Mouse (Mus musculus) MEL (cell line): ENCODE data around the gene Tssk2. TPM values are rescaled to one million over a fixed set of nuclear protein-coding genes. Genes with fewer than 3 reads are reported as not detected.

Experiments
- DNase-seq: peaks from one replicate; pipeline ENCODE4 v3.0.0; 2011; ENCODE audit warnings: low read depth, low spot score
- H3K27ac ChIP-seq: 2 replicates; pipeline ENCODE4 v1.5.1; 2012; ENCODE audit warnings: low read depth, mild to moderate bottlenecking, control low read depth, low read length, moderate library complexity; ENCODE audit not compliant: control insufficient read depth
- H3K27me3 ChIP-seq, 2 experiments: fragments of 150-350 bp in 1 of 2; sonication (generic) in 1 of 2; 2 replicates each; pipeline ENCODE4 v1.6.1; 2012; ENCODE audit warnings: low read length in 2 of 2, mild to moderate bottlenecking in 2 of 2, improper control_type of control experiment in 1 of 2, moderate library complexity in 1 of 2; ENCODE audit not compliant: insufficient read depth in 2 of 2, control insufficient read depth in 1 of 2
- H3K36me3 ChIP-seq, 2 experiments: 2 replicates each; pipeline ENCODE4 v1.6.1; 2012 to 2014; ENCODE audit warnings: low read length in 2 of 2, improper control_type of control experiment in 1 of 2, inconsistent platforms in 1 of 2, mild to moderate bottlenecking in 1 of 2; ENCODE audit not compliant: insufficient read depth in 2 of 2, control insufficient read depth in 1 of 2
- H3K4me1 ChIP-seq, 2 experiments: fragments of 150-350 bp in 1 of 2; sonication (generic) in 1 of 2; 2 replicates each; pipeline ENCODE4 v1.6.1; 2012; ENCODE audit warnings: low read length in 2 of 2, improper control_type of control experiment in 1 of 2, mild to moderate bottlenecking in 1 of 2; ENCODE audit not compliant: insufficient read depth in 2 of 2, control insufficient read depth in 1 of 2
- H3K4me3 ChIP-seq, 2 experiments: fragments of 150-350 bp in 1 of 2; sonication (generic) in 1 of 2; 2 replicates each; pipeline ENCODE4 v1.5.1; 2012; ENCODE audit warnings: low read depth in 2 of 2, low read length in 2 of 2, mild to moderate bottlenecking in 2 of 2, moderate library complexity in 2 of 2, control low read depth in 1 of 2, improper control_type of control experiment in 1 of 2; ENCODE audit not compliant: control insufficient read depth in 1 of 2, insufficient read depth in 1 of 2
- H3K79me2 ChIP-seq: 2 replicates; pipeline ENCODE4 v1.6.1; 2012; ENCODE audit warnings: mild to moderate bottlenecking, low read length, moderate library complexity; ENCODE audit not compliant: control insufficient read depth, poor library complexity, insufficient read depth
- H3K9ac ChIP-seq: 2 replicates; pipeline ENCODE4 v1.6.1; 2012; ENCODE audit warnings: low read depth, mild to moderate bottlenecking, control low read depth, low read length, moderate library complexity; ENCODE audit not compliant: control insufficient read depth, poor library complexity, severe bottlenecking
- H3K9me3 ChIP-seq: fragments of 150-350 bp; sonication (generic); replicated peaks from 2 replicates; pipeline ENCODE4 v1.6.1; 2012; ENCODE audit warnings: mild to moderate bottlenecking, low read length, improper control_type of control experiment, moderate library complexity; ENCODE audit not compliant: insufficient read depth
- EP300 ChIP-seq, 2 experiments: IDR thresholded peaks; 2 replicates each; pipeline ENCODE4 v1.6.1; 2011; ENCODE audit warnings: improper control_type of control experiment in 2 of 2, low read length in 2 of 2, low read depth in 1 of 2, mild to moderate bottlenecking in 1 of 2
- ETS1 ChIP-seq: IDR thresholded peaks from 2 replicates; pipeline ENCODE4 v1.6.1; 2012; ENCODE audit warnings: low read depth, mild to moderate bottlenecking, inconsistent platforms, low read length, improper control_type of control experiment, moderate library complexity
- GABPA ChIP-seq: IDR thresholded peaks from 2 replicates; pipeline ENCODE4 v1.6.1; 2012; ENCODE audit warnings: low read depth, mild to moderate bottlenecking, inconsistent platforms, low read length, improper control_type of control experiment, moderate library complexity
- GATA1 ChIP-seq: IDR thresholded peaks from 2 replicates; pipeline ENCODE4 v1.6.1; 2011; ENCODE audit warnings: low read depth, low read length, improper control_type of control experiment
- KAT2A ChIP-seq: conservative IDR thresholded peaks from 2 replicates; pipeline ENCODE4 v1.6.1; 2012; ENCODE audit warnings: low read depth, low read length, improper control_type of control experiment, inconsistent platforms
- MAFK ChIP-seq: IDR thresholded peaks from 2 replicates; pipeline ENCODE4 v1.6.1; 2011; ENCODE audit warnings: low read depth, mild to moderate bottlenecking, low read length, improper control_type of control experiment, borderline replicate concordance
- MAX ChIP-seq: IDR thresholded peaks from 2 replicates; pipeline ENCODE4 v1.6.1; 2011; ENCODE audit warnings: low read length, improper control_type of control experiment
- MYB ChIP-seq: IDR thresholded peaks from 2 replicates; pipeline ENCODE4 v1.6.1; 2011; ENCODE audit warnings: mild to moderate bottlenecking, low read depth, low read length, improper control_type of control experiment
- NELFE ChIP-seq: IDR thresholded peaks from 2 replicates; pipeline ENCODE4 v1.6.1; 2011; ENCODE audit warnings: low read depth, low read length, improper control_type of control experiment
- POLR2AphosphoS5 ChIP-seq: IDR thresholded peaks from 2 replicates; pipeline ENCODE4 v1.6.1; 2012; ENCODE audit warnings: low read depth, borderline replicate concordance, mild to moderate bottlenecking, inconsistent platforms, low read length, moderate library complexity, mixed read lengths
- RAD21 ChIP-seq: IDR thresholded peaks from 2 replicates; pipeline ENCODE4 v1.6.1; 2011; ENCODE audit warnings: mild to moderate bottlenecking, low read depth, low read length, improper control_type of control experiment
- RCOR1 ChIP-seq: IDR thresholded peaks from 2 replicates; pipeline ENCODE4 v1.6.1; 2012; ENCODE audit warnings: low read depth, mild to moderate bottlenecking, inconsistent platforms, low read length, improper control_type of control experiment
- SMC3 ChIP-seq: IDR thresholded peaks from 2 replicates; pipeline ENCODE4 v1.6.1; 2011; ENCODE audit warnings: low read depth, low read length, improper control_type of control experiment
- TAL1 ChIP-seq: IDR thresholded peaks from 2 replicates; pipeline ENCODE4 v1.6.1; 2012; ENCODE audit warnings: mild to moderate bottlenecking, inconsistent platforms, low read length, moderate library complexity, mixed read lengths
- TBP ChIP-seq: IDR thresholded peaks from 2 replicates; pipeline ENCODE4 v1.8.0; 2011; ENCODE audit warnings: low read depth, low read length, improper control_type of control experiment
- UBTF ChIP-seq: IDR thresholded peaks from 2 replicates; pipeline ENCODE4 v1.6.1; 2012; ENCODE audit warnings: low read depth, mild to moderate bottlenecking, inconsistent platforms, low read length, improper control_type of control experiment, moderate library complexity, borderline replicate concordance; ENCODE audit not compliant: insufficient read depth
- USF1 ChIP-seq: IDR thresholded peaks from 2 replicates; pipeline ENCODE4 v1.6.1; 2014; ENCODE audit warnings: low read depth, mild to moderate bottlenecking, inconsistent platforms, low read length, improper control_type of control experiment, moderate library complexity
- ZC3H11A ChIP-seq: IDR thresholded peaks from 2 replicates; pipeline ENCODE4 v1.6.1; 2012; ENCODE audit warnings: low read depth, mild to moderate bottlenecking, inconsistent platforms, low read length, improper control_type of control experiment
- ZNF384 ChIP-seq: IDR thresholded peaks from 2 replicates; pipeline ENCODE4 v1.6.1; 2012; ENCODE audit warnings: low read depth, mild to moderate bottlenecking, inconsistent platforms, low read length, improper control_type of control experiment
- polyA plus RNA-seq, 2 experiments: library from polyadenylated mRNA; stranded (reverse) in 1 of 2; unstranded in 1 of 2; fragments of >175 nt in 1 of 2; fragments of >200 nt in 1 of 2; gene quantifications; 2 replicates each; pipeline versions ENCODE4 v1.2.1 to v1.2.4; 2012; ENCODE audit warnings: low replicate concordance in 2 of 2, low read depth in 1 of 2; ENCODE audit not compliant: insufficient read length in 2 of 2, insufficient read depth in 1 of 2, missing spikeins in 1 of 2
- total RNA-seq: library from RNA; depleted of rRNA; stranded (reverse); fragments of 300-350 nt; gene quantifications from 2 replicates; pipeline ENCODE4 v1.2.3, GENCODE M21; 2012

The Tssk2 gene
- total and polyA plus RNA-seq, 3 experiments: 0.24 TPM; not detected in 2

GRCm38 (mm10) chr16:17914307-17915249 is 16.1 kb downstream of the Tssk2 start, which contains the start of gene Gsc2:
Gene Gsc2, minus strand, starts transcription at chr16:17915059.
- TF ChIP-seq ZC3H11A (no peak), TBP (no peak), RAD21 (no peak), POLR2AphosphoS5 (no peak), UBTF (no peak), MYB (no peak), GATA1 (no peak), MAX (no peak), SMC3 (no peak), USF1 (no peak), KAT2A (no peak), MAFK (no peak), ETS1 (no peak), EP300 (IDR thresholded peaks at IDR 0.05; ENCODE audit: low read depth in 1 of 2, low read length in 2 of 2) (no peak), NELFE (no peak), ZNF384 (no peak), GABPA (no peak)
- no peak within 1 kb of the TSS for H3K9ac ChIP-seq
- H3K27me3 ChIP-seq: no peaks in the 10 kb centered on the region

GRCm38 (mm10) chr16:17920586-17920985 is 22.1 kb downstream of the Tssk2 start:
- Histone ChIP-seq H3K79me2 (peaks cover 7% of the 10 kb centered on the region), H3K27ac (peak overlapping the region; percentile 89), H3K9ac (peak overlapping the region; percentile 81), H3K4me3 (peak overlapping the region; percentile 90 to 93), H3K4me1 (peaks cover 0 to 8% of the 10 kb centered on the region in 2 experiments; a peak in 3 of 4 replicates), H3K9me3 (no peaks in the 10 kb centered on the region), H3K27me3 (no peaks in the 10 kb centered on the region), H3K36me3 (no peaks in the 10 kb centered on the region; a peak in 1 of 4 replicates)
- DNase-seq: peak; percentile 71
- TF ChIP-seq ZC3H11A (no peak), EP300 (IDR thresholded peaks at IDR 0.05; ENCODE audit: low read depth in 1 of 2, low read length in 2 of 2) (peak in 1 of 2 experiments; percentile 27; a peak in 1 of 4 replicates), GATA1 (peak; percentile 64), TAL1 (no peak), RCOR1 (0 out of 2 replicates have a peak, but pooled peaks have one; percentile 19), POLR2AphosphoS5 (no peak), MYB (no peak), KAT2A (no peak), NELFE (0 out of 2 replicates have a peak, but pooled peaks have one; percentile 13), MAFK (no peak)

More at GRCm38 (mm10) chr16:17914307-17915249, 16.1 kb downstream of the Tssk2 start, which contains the start of gene Gsc2:
- Histone ChIP-seq H3K79me2 (peaks cover 10% of the 10 kb centered on the region), H3K9me3 (no peaks in the 10 kb centered on the region), H3K4me1 (peaks cover 0 to 3% of the 10 kb centered on the region in 2 experiments; a peak in 2 of 4 replicates), H3K36me3 (peaks cover 0 to 3% of the 10 kb centered on the region in 2 experiments; a peak in 1 of 4 replicates), H3K27ac (no peak within 1 kb of the TSS), H3K4me3 (no peak within 1 kb of the TSS)
- no peak for DNase-seq
